Mouse (Mus musculus) olfactory bulb, adult 2 months (tissue): Measurements from ENCODE around the gene Syt1. TPM values are rescaled to one million over a fixed set of nuclear protein-coding genes. Genes with fewer than 3 reads are reported as not detected.

ENCODE experiments used
- H3K27ac ChIP-seq: fragments of 200-500 bp; 2 replicates; pipeline ENCODE4 v1.5.1; 2012; ENCODE audit warnings: low read depth, low read length; ENCODE audit not compliant: insufficient read depth
- H3K4me1 ChIP-seq: fragments of 200-500 bp; 2 replicates; pipeline ENCODE4 v1.6.1; 2012; ENCODE audit warnings: low read length; ENCODE audit not compliant: control insufficient read depth, insufficient read depth
- H3K4me3 ChIP-seq: fragments of 200-500 bp; 2 replicates; pipeline ENCODE4 v1.5.1; 2012; ENCODE audit warnings: mild to moderate bottlenecking, low read depth, low read length, moderate library complexity; ENCODE audit not compliant: insufficient read depth
- CTCF ChIP-seq: fragments of 200-500 bp; IDR thresholded peaks from 2 replicates; pipeline ENCODE4 v1.5.1; 2012; ENCODE audit warnings: low read depth, mild to moderate bottlenecking, low read length, moderate library complexity; ENCODE audit not compliant: insufficient read depth
- POLR2A ChIP-seq: fragments of 200-500 bp; IDR thresholded peaks from 2 replicates; pipeline ENCODE4 v1.6.1; 2012; ENCODE audit warnings: mild to moderate bottlenecking, low read depth, low read length, moderate library complexity; ENCODE audit not compliant: insufficient read depth
- WGBS: fragments of 180-500 bp; shearing (Covaris S2); methylation state at CpG from one replicate; pipeline ENCODE4 v1.1.7; 2018; 5-methylcytosine and 5-hydroxymethylcytosine counted together
- polyA plus RNA-seq: library from polyadenylated mRNA; stranded (reverse); fragments of >200 nt; gene quantifications from 2 replicates; pipeline ENCODE4 v1.2.4, GENCODE M21; 2012; ENCODE audit warnings: low replicate concordance; ENCODE audit not compliant: missing spikeins, insufficient read depth, insufficient read length

Gene Syt1
- polyA plus RNA-seq, 1 experiment, result 384 TPM

DNA sequence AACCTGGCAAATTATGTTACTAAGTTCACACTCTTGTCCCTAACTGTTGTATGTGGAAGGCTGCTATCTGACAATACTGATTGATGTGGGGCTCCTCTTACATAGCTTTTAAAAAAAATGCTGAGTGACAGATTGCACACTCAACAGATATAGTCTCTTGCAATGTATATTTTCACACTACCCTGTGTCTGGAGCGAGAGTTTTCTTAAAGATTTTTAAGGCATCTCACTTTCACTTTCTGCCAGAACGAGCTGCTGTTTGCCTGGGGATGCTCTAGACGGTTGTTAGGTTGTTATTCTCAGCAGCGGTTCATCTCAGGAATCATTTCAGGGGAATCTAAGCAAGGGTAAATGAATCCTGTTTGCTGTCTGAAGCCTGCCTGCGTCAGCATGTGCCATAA is 313.7 kb downstream of the Syt1 start:
- Histone ChIP-seq H3K4me1 (no peaks in the 10 kb centered on the region), H3K27ac (peak overlapping the region; percentile 21; the same call in 1 of the 2 replicates), H3K4me3 (no peak overlapping the region)
- 52% methylated on average over 5 of the region's 5 CpGs for WGBS
- TF ChIP-seq CTCF (no peak), POLR2A (no peak)

DNA sequence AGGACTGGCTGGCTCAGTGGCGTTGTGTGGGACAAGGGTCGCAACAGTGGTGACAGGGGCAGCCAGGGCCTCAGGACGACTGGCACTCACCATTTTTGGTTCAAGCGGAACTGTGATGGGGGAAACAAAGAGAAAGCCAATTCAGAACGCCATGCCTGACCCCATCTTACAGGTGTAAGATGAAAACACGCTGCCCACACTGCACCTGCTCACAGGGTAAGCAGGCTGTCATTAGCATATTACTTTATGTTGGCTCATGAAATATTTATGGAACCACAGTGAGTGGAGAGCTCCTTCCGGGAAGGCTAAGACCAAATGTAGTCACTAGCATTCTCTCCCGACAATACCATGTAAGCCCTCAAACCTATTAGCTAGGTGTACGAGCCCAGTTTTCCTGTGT is 319.8 kb downstream of the Syt1 start:
- Histone ChIP-seq H3K4me1 (no peaks in the 10 kb centered on the region), H3K27ac (no peak overlapping the region), H3K4me3 (no peak overlapping the region)
- TF ChIP-seq CTCF (no peak), POLR2A (no peak)
- 71% methylated on average over 9 of the region's 9 CpGs for WGBS

DNA sequence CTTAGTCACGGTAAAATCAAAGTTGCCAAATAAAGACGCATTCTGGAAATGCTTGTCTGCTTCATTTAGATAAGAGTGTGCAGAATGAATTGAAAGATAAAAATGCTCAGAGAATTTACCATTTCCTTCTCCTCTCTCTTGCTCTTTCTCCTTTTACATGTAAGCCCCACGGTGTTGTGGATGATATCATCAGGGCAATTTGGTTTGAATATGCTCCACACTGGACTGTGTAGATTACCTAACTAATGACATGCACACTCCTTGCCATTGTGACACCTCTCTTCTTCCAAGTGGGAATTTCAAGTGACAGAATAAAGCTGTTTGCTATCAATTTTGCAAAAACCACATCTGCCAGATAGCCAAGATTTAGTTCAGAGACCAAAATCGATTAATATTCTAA is 324.1 kb downstream of the Syt1 start:
- Histone ChIP-seq H3K4me1 (no peaks in the 10 kb centered on the region), H3K4me3 (no peak overlapping the region), H3K27ac (no peak overlapping the region)
- WGBS, result 61% methylated on average over 4 of the region's 4 CpGs
- TF ChIP-seq POLR2A (no peak), CTCF (no peak)

GRCm38 (mm10) chr10:108679675-108680390 is 330.9 kb downstream of the Syt1 start:
- TF ChIP-seq POLR2A, result no peak
- TF ChIP-seq CTCF, result no peak
- Histone ChIP-seq H3K4me3 (no peak overlapping the region), H3K4me1 (peaks cover 6% of the 10 kb centered on the region), H3K27ac (peak overlapping the region; percentile 70)
- 50% methylated on average over 14 of the region's 14 CpGs for WGBS

DNA sequence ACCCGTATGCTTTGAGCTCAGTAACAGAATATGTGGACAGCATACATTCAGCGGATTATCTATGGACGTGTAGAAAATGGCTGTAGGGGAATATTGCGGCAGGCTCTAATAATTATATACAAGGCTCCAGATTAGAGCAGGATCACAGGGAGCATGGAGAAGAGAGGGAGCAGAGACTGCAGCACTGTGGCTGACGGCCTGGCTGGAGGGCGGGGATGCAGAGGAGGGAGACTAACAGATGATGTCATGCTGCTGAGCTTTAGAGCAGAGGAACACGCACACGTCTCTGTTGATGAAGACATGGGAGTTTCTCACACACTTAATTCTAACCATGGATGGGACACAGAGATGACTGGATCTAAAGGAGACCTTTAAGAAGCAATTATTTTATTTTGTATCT is 333.7 kb downstream of the Syt1 start:
- H3K4me1 ChIP-seq, result peaks cover 6% of the 10 kb centered on the region
- WGBS, result 60% methylated on average over 8 of the region's 8 CpGs
- H3K4me3 ChIP-seq, result no peak overlapping the region
- TF ChIP-seq POLR2A (no peak), CTCF (no peak)
- H3K27ac ChIP-seq, result no peak overlapping the region

- Histone ChIP-seq H3K4me3 (no peak overlapping the region), H3K4me1 (no peaks in the 10 kb centered on the region), H3K27ac (no peak overlapping the region)
- WGBS, result 87% methylated on average over 3 of the region's 3 CpGs
- TF ChIP-seq CTCF (no peak), POLR2A (no peak)
These were observed 341.8 kb downstream of the Syt1 start for GRCm38 (mm10) chr10:108668944-108669343.

GRCm38 (mm10) chr10:108660295-108660694 is 350.5 kb downstream of the Syt1 start:
- Histone ChIP-seq H3K4me3 (no peak overlapping the region), H3K27ac (no peak overlapping the region), H3K4me1 (no peaks in the 10 kb centered on the region)
- TF ChIP-seq POLR2A (no peak), CTCF (no peak)
- 83% methylated on average over 3 of the region's 3 CpGs for WGBS

DNA sequence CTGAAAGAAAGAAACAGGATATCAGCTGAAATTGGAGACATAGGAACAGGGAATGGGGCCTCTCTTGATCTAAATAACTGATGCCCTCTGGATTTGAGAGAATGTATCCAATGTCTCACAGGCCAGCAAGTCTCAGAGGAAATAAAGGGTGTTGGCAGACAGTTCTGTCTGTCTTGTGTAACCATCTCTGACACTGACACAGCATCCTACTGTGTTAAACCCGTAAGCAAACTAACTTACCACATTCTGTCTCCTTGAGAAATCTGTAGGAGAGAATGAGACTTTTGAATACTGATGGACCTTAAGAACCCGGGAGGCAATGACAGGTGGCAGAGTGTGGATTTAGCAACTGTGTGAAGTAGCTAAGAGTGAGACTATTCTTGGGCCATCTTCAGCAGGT is 352.5 kb downstream of the Syt1 start:
- 81% methylated on average over 2 of the region's 2 CpGs for WGBS

GRCm38 (mm10) chr10:108657669-108658068 is 353.1 kb downstream of the Syt1 start:
- TF ChIP-seq POLR2A, result no peak
- no peak for TF ChIP-seq CTCF
- no peak overlapping the region for H3K27ac ChIP-seq
- H3K4me1 ChIP-seq, result no peaks in the 10 kb centered on the region; the same call in 1 of the 2 replicates
- no peak overlapping the region for H3K4me3 ChIP-seq

More for the DNA sequence above, 352.5 kb downstream of the Syt1 start:
- Histone ChIP-seq H3K27ac (no peak overlapping the region), H3K4me1 (no peaks in the 10 kb centered on the region), H3K4me3 (no peak overlapping the region)
- TF ChIP-seq CTCF (no peak), POLR2A (no peak)

- Histone ChIP-seq H3K4me3 (no peak overlapping the region), H3K4me1 (no peaks in the 10 kb centered on the region; the same call in 1 of the 2 replicates), H3K27ac (no peak overlapping the region)
- TF ChIP-seq POLR2A (no peak), CTCF (no peak)
- 82% methylated on average over 4 of the region's 4 CpGs for WGBS
These were observed 353.9 kb downstream of the Syt1 start for GRCm38 (mm10) chr10:108656898-108657297.
